Mouse (Mus musculus) cerebellum, postnatal 14 days (tissue): ENCODE data around the gene Med6.

Source experiments
- DNase-seq, 2 experiments: peaks; one replicate each; pipeline ENCODE4 v3.0.0; 2021; ENCODE audit warnings: mixed read lengths in 2 of 2

Gene Med6

DNA sequence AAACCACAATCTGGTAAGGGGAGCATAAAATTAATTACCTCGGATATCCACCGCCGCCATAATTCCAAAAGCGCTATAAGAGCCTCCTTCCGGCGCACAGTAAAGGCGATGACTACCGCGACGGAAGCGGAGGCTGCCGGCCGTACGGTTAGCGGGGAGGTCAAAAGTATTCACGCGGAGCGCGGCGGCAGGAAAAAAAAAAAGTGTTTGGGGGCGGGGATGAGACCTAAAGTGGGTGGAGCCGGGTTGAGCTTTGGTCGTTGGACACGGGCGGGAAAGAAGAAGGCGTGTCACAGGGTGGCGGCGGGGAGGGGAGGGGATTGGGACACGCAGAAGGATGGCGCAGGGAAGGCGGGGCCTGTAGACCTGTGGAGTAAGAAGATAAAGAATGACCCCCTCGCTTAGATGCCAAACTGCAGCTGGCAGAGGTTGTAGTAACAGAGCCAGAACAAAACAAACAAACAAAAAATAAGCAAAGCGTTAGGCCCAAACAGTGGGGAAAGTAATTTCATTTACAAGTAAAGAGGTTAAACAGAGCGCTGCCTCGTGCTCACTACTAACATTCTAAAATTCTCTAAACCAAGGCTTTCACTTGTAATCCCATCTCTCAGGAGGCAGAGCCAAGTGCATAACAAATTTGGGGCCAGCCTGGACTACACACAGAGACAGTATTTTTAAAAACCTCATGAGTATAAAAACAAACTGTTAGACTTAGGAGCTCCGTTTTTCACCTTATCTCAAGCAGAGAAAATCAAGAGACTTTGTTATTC lies at the start of gene Med6:
Gene Med6, minus strand, starts transcription at position 107 of the 770 bp plus-strand sequence.
- peak; percentile 94 to 95 for DNase-seq

GRCm38 (mm10) chr12:81642361-81643082 lies 47.7 kb upstream of the Med6 start:
- DNase-seq = no peak

DNA sequence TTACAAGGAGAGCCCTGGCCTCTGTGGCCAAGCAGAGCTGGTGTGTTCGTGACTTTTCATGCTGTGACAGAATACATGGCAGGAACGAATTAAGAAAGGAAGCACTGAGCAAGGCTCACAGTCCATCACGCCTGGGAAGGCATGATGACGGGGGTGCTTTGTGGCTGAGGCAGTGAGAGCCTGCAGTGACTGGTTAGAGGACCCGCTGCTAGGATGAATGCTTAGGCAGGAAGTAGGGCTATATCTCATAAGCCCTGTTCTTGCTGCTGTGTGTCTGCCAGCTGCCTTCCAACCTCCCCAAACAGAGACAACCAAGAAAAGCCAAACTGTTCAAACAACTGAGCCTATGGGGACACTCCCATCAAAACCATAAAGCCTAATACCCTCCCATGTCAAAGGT lies 45.8 kb upstream of the Med6 start:
- no peak for DNase-seq

DNA sequence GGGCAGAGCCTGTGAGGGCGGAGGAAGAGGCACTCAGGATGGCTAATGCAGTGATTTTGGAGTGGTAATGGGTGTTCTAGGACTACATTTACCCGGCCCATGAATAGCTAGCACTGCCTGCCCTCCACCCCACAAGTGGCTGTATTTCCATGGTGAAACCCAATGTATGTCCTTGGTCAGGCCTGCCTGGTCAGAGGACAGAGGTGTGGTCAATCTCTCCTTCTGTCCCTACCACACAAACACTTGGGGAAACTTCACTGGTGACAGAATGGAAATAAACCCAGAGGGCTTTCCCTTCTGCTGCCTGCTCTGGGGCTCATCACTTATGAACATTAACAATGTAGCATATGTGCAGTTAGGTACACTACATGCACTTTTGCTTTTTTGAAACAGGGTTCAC lies 38.4 kb upstream of the Med6 start:
- DNase-seq = no peak

DNA sequence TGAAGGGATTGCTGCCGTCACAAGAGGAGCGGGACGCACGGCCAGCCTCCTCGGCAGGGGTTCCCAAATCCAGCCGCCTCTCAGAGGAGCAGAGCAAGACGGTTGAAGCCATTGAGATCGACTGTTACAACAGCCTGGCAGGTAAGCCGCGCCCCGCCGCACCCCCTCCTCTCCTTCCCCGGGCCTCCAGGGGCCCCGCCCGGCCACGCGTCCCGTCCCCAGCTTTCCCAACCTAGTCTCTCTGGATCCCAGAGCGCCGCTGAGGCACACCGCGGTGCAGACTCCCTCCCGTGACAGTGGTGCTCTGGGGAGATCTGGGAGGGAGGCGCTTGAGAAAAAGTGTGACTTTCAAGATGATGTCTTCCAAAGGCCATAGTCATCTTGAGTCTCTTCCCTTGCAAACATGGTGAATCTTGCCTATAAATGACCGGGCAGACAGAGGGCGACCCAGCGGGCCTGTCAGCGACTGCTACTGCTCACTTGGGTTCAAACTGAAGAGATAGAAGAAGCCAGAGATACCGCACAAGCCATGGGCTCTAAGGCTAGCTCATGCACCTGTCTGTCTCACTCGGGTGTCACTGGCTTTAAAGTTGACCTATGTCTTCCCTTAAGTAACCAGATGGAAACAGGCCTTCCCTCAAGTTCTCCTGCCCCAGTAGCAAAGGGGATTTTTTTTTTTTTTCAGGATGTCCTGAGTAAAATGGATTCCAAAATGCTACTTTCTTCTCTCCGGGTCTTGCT lies 37.0 kb upstream of the Med6 start:
- DNase-seq = peak; percentile 76 to 77

GRCm38 (mm10) chr12:81630915-81631660 lies 36.3 kb upstream of the Med6 start, which contains the start of gene Ttc9:
Ttc9 (plus strand) TSS chr12:81631249.
- peak; percentile 82 to 83 for DNase-seq

- DNase-seq = peak; percentile 85 to 86
Measured at GRCm38 (mm10) chr12:81630520-81630914, 35.7 kb upstream of the Med6 start.

DNA sequence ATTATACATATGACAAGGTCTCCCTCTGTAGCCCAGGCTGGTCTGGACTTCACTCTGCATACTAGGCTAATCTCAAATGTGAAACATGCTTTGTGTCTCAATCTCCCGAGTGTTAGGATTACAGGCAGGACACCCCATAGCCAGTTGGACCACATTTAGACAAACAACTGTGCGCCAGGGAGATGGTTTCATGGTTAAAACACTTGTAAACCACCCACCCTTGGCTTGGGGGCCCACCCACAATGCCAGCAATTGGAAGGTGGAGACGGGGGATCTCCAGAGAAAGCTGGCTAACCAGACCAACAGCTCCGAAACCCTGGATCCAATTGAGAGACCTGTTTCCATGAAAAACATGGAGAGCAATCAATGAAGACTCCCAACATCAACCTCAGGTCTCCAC lies 33.3 kb upstream of the Med6 start:
- no peak for DNase-seq

- no peak for DNase-seq
Measured at GRCm38 (mm10) chr12:81627426-81627825, 32.6 kb upstream of the Med6 start.

DNA sequence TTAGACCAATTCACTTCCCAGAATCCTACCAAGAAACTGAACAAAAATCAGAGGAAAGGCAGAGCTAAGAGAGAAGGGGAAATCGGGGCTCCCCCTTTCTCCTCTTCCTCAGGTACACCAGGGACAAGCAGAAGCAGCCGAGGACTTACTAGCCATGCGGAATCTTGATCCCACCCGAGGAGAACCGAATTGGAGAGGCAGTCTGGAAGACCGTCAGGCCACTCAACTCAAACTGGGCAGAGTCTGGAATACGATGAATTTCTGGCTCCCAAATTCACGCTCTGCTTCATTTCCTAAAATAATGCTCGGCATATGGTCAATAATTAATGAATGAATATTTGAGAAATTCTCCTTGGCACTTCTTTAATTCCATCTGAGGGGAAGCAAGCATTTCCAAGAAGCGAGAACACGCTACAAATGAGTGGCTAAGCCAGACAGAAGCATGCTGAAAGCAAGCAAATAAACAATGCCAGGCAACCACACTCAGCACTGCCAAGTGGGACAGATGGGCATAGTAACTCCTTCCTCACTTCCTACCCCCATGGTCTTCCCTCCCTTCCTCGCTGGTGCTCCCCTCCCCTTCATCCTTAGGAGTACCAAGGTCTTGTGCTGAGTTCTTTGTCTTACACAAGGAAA lies 31.5 kb upstream of the Med6 start:
- peak; percentile 74 to 82 for DNase-seq

DNA sequence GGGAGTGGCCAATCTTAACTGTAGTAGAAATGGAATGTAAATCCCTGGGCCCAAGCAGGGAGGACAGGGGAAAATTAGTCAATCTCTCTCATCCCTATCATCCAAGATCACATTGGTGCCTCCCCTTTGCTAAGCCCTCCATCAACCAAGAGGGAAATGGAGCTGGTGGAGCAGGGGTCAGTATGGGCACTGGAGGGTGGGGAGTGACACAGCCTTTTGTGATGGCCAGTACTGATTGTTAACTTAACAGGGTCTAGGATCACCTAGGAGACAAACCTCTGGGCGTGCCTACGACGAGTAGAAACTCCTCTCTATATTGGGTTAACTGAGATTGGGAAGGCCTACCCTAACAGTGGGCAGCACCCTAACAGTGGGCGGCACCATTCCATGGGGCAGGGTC lies 28.6 kb upstream of the Med6 start:
- no peak for DNase-seq

DNA sequence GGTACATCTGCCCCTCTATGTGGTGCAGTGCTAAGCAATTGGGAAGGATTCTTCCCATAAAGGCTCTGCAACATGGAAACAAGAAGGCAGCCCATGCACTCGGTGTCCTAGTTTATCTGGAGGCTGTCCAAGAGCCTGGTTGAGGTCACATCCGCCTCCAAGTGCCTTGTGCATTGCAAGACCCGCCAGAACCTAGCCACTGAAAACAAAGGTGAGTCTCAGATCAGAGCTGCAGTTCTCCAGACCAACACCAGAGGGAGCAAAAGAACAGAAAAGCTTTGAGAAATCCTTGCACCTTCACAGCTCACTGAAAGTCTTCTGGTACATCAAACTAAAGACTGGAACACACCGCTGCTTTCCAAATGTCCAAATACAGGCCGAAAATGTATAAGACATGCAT lies 24.5 kb upstream of the Med6 start:
- peak; percentile 93 to 94 for DNase-seq

- DNase-seq = no peak
Measured at GRCm38 (mm10) chr12:81616980-81617379, 22.2 kb upstream of the Med6 start.

DNA sequence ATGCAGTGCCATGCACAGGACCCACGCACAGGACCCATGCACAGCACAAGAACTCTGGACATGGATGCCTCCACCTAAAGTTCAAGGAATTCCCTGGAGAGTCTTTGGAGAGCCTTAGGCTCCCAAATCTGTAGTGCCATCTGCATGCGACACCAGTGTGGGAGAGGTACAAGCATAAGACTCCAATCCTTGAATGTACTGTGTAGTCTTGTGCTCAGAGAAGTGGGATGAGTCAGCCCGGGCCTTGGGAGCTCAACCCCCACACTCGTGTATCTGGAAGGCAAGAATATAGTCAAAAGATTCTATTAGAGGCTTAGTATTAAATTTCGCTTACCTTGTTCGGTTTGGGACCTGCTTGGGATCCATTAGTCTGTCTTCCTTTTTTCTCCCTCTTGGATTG lies 21.0 kb upstream of the Med6 start:
- DNase-seq = no peak

DNA sequence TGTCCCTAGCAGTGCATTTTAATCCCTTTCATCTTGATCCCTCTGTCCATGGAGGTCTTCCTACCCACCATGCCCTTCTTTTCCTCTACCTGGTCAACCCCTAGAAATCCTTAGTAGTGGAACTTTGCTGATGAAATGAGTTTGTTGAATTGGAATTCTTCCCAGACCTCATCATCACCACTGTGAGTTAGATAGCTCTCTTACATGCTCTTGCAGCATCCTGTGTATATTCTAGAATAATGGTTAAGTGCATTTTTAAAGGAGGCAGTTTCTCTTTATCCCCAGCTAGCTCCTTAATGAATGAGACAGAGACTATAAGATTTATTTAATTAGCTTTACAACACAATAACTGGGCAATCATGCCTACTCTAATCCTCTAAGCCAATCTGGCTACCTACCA lies 14.6 kb upstream of the Med6 start:
- no peak for DNase-seq

DNA sequence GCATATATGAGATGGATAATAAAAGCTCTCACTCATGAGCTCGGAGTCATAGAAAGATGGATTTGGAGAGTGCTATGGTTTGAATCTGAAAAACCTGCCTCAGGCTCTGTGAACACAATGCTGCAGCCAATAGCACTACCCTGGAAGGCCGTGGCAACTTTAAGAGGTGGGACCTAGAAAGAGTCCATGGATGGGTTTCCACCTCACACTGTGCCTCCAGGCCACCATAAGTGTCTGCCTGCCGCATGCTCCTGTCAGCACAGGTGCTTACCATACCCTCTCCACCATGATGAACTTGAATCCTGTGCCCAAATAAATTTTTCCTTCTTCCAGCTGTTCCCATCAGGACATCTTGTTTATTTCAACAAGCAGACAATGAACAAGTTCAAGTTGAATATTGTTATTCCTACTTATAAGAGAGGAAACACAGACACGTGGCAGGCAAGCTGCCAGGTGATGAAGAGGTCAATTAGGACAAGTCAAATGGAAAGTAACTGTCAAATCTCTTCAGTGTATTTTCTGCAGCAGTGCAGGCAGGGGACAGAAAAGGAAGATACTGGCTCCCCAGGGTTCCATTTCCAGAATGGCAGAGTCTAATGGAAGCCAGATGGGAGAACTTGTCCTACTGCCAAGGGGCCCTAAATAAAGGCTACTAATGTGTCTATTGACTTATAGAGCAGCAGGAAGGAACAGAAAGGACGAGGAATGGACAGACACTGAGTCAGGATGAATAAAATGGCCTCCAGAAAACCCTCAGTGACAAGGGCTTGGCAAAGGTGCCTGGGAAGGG lies 10.4 kb upstream of the Med6 start:
- no peak for DNase-seq

GRCm38 (mm10) chr12:81596547-81597262 lies 1.9 kb upstream of the Med6 start:
- no peak for DNase-seq

- DNase-seq = no peak
Measured at GRCm38 (mm10) chr12:81568374-81568773, 26.4 kb downstream of the Med6 start, which contains the start of gene Adam21. Adam21 (minus strand) TSS chr12:81568474.

DNA sequence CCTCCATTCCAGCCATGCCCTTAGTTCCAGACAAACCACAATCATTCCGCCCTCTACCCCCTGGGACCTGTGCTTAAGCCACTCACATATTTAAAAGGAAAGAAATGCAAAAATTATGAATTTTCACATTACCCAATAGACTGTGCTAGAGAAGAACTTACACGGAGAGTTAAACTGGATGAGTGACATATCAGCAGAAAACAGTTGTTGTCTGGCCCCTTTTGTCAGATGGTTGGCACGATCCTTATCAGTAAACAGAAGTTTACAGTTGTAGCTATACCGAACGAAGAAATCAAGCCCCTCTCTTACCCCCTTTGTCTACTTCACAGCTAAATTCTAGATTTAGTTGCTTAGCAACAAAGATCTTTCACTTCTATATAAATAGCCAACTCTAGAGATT lies 26.9 kb downstream of the Med6 start:
- no peak for DNase-seq

DNA sequence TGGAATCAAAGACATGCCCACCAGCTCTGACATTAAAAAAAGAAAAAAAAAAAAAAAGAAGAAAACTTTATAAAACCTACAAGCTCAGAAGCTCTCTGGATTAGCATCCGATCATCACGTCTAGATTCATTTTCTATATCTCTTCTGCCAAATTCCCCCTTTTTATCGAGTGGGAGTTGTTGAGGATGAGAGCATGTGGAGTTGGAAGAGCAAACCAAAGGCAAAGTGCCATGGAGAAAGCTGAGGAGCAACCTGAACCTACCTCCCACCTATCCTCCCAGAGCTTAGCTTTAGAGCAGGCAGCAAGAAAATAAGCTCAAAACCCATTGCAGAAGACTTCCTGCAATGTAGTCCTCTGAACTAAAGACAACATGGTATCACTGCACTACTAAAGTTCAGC lies 30.6 kb downstream of the Med6 start:
- DNase-seq = no peak

- no peak for DNase-seq
Measured at GRCm38 (mm10) chr12:81549286-81549685, 45.5 kb downstream of the Med6 start.
